Mouse (Mus musculus): ENCODE measurements around the gene March10.

The March10 gene

GRCm38 (mm10) chr11:105315296-105315695 is 141.2 kb downstream of the March10 start:
- in situ Hi-C loops (cut with MseI, MboI) = no loop called here

GRCm38 (mm10) chr11:105313633-105314014 is 142.9 kb downstream of the March10 start:
- in situ Hi-C loops (cut with MseI, MboI) = no loop called here

- in situ Hi-C loops (cut with MseI, MboI) = no loop called here
Measured at GRCm38 (mm10) chr11:105312972-105313632, 143.4 kb downstream of the March10 start.

GRCm38 (mm10) chr11:105312311-105312942 is 144.1 kb downstream of the March10 start:
- in situ Hi-C loops (cut with MseI, MboI) = no loop called here

- in situ Hi-C loops (cut with MseI, MboI) = no loop called here
Measured at GRCm38 (mm10) chr11:105311291-105311975, 145.1 kb downstream of the March10 start.
